Mouse (Mus musculus): ENCODE data around the gene Olfr351. TPM values are rescaled to one million over a fixed set of nuclear protein-coding genes. Genes with fewer than 3 reads are reported as not detected.

The Olfr351 gene
- not detected for total RNA-seq (2021)

- DNase-seq = no peak
Observed at GRCm38 (mm10) chr2:36862560-36862959, at the start of gene Olfr351. Olfr351 (minus strand) TSS chr2:36862660.

- no peak for DNase-seq
Observed at GRCm38 (mm10) chr2:36905380-36905779, 42.9 kb upstream of the Olfr351 start, which contains the start of gene Olfr354. Olfr354 (plus strand) TSS chr2:36905680.

- DNase-seq = no peak
Observed at GRCm38 (mm10) chr2:36897114-36897513, 34.7 kb upstream of the Olfr351 start.

GRCm38 (mm10) chr2:36892836-36893235 is 30.4 kb upstream of the Olfr351 start, which contains the start of gene Olfr353:
Olfr353 (minus strand) TSS chr2:36892936.
- no peak for DNase-seq

- DNase-seq = no peak
Observed at GRCm38 (mm10) chr2:36868160-36868559, 5.7 kb upstream of the Olfr351 start, which contains the start of gene Olfr352. Olfr352 (plus strand) TSS chr2:36868460.

- no peak for DNase-seq
Observed at GRCm38 (mm10) chr2:36846010-36846409, 16.4 kb downstream of the Olfr351 start, which contains the start of gene Olfr350. Olfr350 (plus strand) TSS chr2:36846310.

- DNase-seq = no peak
Observed at GRCm38 (mm10) chr2:36816932-36817331, 45.5 kb downstream of the Olfr351 start, which contains the start of gene Olfr3. Olfr3 (minus strand) TSS chr2:36817032.

Other genes with a start within 250 kb of the Olfr351 start
- gene Olfr345, start 222.6 kb downstream of the Olfr351 start, total RNA-seq (2021) = not detected
- not detected for gene Olfr346, start 176.9 kb downstream of the Olfr351 start, total RNA-seq (2021)
- gene Olfr347, start 130.8 kb downstream of the Olfr351 start, total RNA-seq (2021) = not detected
- not detected for gene Olfr348, start 78.4 kb downstream of the Olfr351 start, total RNA-seq (2021)
- not detected for gene Olfr50, start 72.1 kb downstream of the Olfr351 start, total RNA-seq (2021)
- not detected for gene Olfr3, start 45.6 kb downstream of the Olfr351 start, total RNA-seq (2021)
- gene Olfr350, start 16.4 kb downstream of the Olfr351 start, total RNA-seq (2021) = not detected
- not detected for gene Olfr352, start 5.8 kb upstream of the Olfr351 start, total RNA-seq (2021)
- gene Olfr353, start 30.3 kb upstream of the Olfr351 start, total RNA-seq (2021) = not detected
- not detected for gene Olfr354, start 43.0 kb upstream of the Olfr351 start, total RNA-seq (2021)
- gene Olfr355, start 66.2 kb upstream of the Olfr351 start, total RNA-seq (2021) = not detected
- gene Olfr356, start 74.5 kb upstream of the Olfr351 start, total RNA-seq (2021) = not detected
- not detected for gene Olfr357, start 131.2 kb upstream of the Olfr351 start, total RNA-seq (2021)
- gene Olfr358, start 146.7 kb upstream of the Olfr351 start, total RNA-seq (2021) = not detected
- not detected for gene Olfr360, start 203.1 kb upstream of the Olfr351 start, total RNA-seq (2021)
- gene Olfr361, start 226.6 kb upstream of the Olfr351 start, total RNA-seq (2021) = not detected